Mouse (Mus musculus): ENCODE results near the gene 4921507P07Rik. TPM values are rescaled to one million over a fixed set of nuclear protein-coding genes. Genes with fewer than 3 reads are reported as not detected.
"Not testable (repeated sequence)": the region's sequence is repeated elsewhere in the genome, so short reads cannot be mapped to it uniquely, and the experiment has no call there.

4921507P07Rik gene
- 1 to 10 TPM; 1.4 TPM for total RNA-seq (2021)

DNA sequence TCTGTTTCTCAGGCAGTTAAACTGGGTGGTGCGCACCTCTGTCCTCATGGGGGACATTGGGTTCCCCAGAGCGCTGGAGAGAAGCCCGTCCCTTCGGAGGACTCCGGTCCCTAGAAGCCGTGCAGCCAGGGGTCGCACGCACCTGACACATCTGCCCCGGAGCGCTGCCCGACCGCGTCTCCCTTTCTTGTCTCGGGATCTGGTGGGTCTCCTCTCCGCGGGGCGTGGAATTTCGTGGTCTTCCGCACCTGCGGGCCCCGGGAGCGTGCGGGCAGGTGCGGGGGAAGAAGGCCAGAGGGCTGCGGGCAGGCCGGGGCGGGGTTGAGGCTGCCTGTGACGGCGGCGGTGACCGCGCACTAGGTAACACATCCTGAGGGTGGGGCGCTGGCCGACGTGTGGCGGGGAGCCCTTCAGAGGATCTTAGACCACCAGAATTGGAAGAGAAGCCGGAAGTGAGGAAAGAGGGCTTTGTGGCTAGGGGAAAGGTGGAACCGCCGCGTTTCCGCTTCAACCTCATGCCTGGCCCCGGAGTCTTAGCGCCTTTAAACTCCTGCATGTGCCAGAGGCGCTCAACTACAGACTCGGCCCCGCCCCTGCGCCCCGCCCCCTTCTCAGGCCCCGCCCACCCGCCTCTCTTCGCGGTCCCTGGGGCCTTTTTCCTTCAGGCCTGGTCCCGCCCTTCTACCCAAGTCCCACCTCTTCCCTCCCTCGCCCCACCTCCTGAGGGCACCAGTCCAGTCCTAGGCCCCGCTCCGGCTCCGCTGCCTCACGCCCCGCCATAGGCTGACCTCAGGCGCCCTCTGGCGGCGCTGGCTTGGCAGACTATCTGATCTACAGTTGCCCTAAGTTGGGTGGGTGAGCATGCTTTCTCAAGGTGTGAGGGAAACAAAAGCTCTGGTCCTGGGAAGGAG lies at the start of gene 4921507P07Rik:
Gene 4921507P07Rik (minus strand): TSS at position 332 of the 911 bp plus-strand sequence.
- intact Hi-C loops (cut with DNase I), result no loop called here
- peak; percentile 98 for DNase-seq

DNA sequence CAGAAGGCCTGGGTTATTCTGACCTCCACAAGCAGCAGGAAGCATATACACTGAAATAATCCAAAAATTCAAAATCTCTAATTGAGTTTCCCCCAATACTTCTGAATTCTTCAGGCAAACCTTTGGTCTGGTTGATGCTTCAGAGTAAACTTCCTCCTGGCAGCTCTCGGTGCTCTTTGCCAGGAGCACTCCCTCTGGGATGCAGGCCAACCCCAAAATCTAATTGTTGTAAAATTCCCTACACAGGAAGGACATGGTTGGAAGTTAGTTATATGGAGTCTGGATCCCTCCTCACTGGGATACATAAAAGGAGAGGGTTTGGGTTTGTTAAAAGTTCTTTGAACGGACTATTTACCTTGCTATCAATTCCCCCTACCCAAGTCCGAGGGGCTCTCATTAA lies 48.3 kb upstream of the 4921507P07Rik start:
- DNase-seq, result no peak
- intact Hi-C loops (cut with DNase I), result no loop called here

DNA sequence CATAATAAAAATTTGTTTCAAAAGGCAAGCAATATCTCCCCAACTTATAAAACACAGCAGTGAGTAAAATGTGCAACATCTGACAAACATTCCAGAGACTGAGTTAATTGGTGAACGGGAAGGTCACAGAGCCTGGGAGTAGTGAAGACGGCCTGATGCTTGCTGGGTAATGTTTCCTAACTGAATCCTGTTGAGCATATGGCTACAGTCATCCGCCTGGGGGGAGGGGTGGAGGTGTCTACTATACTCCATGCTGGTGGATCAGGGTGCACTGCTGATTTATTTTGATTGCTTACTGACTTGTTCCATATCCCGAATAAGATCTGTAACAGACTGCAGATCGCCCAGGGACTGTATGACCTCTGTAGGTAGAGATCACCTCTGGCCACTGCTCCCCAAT lies 45.5 kb upstream of the 4921507P07Rik start:
- peak; percentile 29 for DNase-seq
- intact Hi-C loops (cut with DNase I), result no loop called here

DNA sequence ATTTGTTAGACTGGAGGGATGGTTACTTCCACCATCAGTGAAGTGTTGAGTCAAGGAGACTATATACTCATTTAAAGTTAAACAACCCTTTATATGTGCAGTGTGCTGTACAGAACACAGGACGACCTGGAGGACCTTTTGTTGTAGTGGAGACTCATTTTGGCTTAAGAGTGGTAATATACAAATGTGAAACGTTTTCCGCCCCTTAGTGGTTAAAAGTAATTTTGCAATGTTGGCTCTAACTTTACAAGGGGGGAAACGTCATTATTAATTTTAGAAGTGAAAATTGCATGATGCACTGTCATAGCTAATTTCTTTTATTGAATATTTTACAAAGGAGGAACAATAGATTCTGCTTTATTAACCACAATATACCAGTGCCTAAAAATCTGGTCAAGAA lies 43.9 kb upstream of the 4921507P07Rik start:
- intact Hi-C loops (cut with DNase I), result no loop called here
- no peak for DNase-seq

DNA sequence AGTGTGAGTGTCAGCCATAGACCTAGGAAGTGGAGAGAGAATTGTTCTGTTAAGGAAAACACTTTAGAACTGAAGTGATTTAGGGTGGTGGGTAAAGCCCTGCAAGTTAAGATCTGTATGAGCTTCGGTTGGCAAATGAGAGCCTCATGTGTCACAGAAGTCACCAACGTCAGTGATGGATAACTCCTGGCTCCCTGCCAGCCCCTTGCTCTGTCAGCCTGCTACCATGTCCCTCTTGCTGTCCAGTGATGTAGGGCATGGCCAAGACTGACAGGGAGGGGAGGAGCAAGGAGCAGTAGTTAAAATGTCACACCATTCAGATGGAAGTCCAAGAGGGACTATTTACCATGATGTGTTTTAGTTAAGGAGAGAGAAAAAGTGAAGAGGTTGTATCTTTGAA lies 43.2 kb upstream of the 4921507P07Rik start:
- DNase-seq, result peak; percentile 29
- intact Hi-C loops (cut with DNase I), result no loop called here

DNA sequence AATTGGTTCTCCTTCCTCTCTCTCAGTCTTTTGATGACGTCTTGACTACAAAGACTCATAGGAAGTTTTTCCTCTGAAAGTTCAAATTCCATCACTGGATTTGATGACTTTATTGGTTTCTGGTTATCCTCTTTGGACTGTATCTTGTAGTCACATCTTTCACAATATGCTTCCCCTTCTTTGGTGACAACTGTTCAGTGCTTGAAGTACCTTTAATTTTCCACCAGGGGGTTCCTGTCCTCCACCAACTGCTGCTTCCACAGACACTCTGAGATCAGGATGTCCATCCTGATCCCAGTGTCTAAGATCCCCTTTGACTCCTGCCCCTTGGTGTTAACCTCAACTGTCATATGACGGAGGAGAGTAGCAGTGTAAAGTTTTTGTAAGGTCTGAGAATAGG lies 29.7 kb upstream of the 4921507P07Rik start:
- intact Hi-C loops (cut with DNase I), result not testable (repeated sequence)

DNA sequence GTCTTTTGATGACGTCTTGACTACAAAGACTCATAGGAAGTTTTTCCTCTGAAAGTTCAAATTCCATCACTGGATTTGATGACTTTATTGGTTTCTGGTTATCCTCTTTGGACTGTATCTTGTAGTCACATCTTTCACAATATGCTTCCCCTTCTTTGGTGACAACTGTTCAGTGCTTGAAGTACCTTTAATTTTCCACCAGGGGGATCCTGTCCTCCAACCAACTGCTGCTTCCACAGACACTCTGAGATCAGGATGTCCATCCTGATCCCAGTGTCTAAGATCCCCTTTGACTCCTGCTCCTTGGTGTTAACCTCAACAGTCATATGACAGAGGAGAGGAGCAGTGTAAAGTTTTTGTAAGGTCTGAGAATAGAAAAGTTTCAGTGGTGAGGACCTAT lies 21.8 kb upstream of the 4921507P07Rik start:
- intact Hi-C loops (cut with DNase I), result not testable (repeated sequence)

More for the DNA sequence above, 29.7 kb upstream of the 4921507P07Rik start:
- not testable (repeated sequence) for DNase-seq

DNA sequence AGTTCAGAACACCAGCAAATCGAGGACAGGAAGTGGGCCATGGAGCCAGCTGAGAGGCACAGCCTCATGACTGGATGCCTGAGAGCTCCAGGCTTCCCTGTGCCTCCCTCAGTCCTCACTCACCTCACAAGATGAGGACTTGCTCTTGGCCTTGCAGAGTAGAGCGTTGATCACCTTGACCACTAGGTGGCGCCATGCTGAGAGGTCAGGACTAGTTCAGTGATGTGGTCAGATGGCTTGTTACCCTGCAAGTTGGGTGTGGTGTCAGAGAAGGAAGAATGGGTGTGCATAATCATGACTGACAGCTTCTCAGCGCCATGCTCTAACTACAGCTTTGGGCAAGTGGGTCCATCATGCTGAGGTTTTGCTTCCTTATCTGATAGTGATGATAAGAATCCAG lies 5.2 kb upstream of the 4921507P07Rik start:
- intact Hi-C loops (cut with DNase I), result no loop called here
- DNase-seq, result peak; percentile 31

More for the DNA sequence above, 21.8 kb upstream of the 4921507P07Rik start:
- not testable (repeated sequence) for DNase-seq

DNA sequence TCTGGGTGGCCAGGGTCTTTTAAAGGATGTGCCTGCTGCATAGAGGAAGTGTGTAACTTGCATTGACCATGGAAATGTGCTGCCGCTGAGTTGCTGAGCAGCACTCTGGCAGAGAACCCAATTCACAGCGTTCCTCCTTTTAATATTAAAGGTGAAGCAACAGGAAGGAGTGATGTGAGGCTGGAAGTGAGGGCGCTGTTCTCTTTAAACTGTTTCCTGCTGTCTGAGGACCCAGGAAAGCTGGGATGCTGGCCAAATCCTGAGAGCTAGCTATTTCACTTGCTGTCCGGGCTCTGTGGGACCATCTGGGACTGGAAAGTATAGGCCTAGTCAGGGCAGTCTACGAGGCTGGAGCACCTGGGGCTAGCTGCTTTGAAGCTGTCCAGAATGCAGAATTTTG lies 2.1 kb upstream of the 4921507P07Rik start:
- intact Hi-C loops (cut with DNase I), result no loop called here
- DNase-seq, result peak; percentile 73

DNA sequence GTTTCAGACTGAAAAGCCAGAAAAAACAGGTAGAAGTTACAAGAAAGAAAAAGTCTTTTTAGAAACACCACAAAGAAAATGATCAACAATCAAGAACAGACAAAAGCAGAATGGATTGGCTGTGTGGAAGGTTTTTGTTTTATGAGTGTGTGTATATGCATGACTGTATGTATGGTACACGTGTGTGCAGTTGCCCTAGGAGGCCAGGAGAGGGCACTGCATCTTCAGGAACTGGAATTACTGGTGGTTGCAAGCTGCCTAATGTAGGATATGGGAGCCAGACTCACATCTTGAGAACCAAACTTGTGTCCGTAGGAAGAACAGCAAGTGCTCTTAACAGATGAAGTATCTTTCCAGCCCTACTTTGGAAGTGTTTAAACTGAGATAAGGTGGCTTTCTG lies 2.1 kb downstream of the 4921507P07Rik start:
- no peak for DNase-seq
- intact Hi-C loops (cut with DNase I), result no loop called here

DNA sequence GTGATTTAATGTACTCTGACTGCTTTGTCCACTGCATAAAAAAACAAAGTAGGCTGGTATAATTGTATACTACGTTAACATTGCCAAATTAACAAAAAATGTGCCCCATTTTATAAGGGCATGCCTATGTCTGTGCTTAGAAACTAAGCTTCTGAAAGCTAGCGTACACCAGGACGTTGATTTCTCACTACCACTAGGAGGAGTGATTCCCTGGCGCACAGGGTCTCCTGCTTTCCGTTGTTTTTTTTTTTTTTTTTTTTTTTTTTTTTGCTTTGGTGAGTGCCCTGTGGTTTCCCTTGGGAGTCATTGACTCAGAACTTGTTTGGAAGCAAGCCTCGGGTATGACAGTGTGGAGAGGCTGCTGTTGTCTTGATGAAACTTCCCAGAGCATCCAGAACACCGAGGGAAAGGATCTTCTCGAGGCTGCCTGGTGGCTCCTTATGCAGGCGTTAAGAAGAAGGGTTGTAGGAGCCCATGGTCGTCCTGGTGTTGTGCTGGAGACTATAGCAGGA lies 3.0 kb downstream of the 4921507P07Rik start:
- intact Hi-C loops (cut with DNase I), result no loop called here
- DNase-seq, result no peak

DNA sequence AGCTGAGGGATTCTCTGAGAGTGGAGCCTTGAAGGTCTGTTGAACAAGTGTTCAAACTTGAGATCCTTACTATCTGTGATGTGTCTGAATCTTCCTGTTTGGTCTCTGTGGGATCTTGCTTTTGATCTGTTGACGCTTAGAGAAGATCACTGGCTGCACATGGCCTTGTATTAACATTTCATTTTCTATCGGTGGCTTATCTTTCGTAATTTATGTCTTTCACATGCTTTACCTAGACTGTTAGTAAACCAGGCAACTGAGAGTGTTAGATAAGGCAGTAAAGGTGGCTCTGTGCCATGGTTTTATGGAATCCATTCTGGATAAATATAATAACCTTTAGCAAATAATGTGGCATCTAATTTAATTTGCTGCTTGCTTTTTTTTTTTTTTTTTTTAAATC lies 6.2 kb downstream of the 4921507P07Rik start:
- intact Hi-C loops (cut with DNase I), result no loop called here
- no peak for DNase-seq

DNA sequence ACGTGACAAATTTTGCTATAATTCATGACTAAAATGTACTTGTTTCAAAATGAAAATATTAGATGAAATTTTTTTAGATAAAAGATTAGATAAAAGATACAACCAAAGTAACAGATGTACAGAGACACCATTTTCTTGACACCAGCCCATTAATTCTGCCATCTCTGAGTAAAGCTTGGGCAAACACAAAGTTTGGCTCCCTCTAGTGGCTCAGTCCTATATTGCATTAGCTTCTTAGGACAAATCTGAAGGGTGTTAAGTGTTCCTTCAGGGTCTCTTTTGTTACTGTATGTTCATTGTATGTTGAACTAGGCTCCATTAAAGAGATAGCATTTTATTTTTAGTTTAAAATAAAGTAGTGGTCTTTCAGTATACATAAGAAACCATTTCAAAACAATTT lies 8.2 kb downstream of the 4921507P07Rik start:
- intact Hi-C loops (cut with DNase I), result no loop called here

DNA sequence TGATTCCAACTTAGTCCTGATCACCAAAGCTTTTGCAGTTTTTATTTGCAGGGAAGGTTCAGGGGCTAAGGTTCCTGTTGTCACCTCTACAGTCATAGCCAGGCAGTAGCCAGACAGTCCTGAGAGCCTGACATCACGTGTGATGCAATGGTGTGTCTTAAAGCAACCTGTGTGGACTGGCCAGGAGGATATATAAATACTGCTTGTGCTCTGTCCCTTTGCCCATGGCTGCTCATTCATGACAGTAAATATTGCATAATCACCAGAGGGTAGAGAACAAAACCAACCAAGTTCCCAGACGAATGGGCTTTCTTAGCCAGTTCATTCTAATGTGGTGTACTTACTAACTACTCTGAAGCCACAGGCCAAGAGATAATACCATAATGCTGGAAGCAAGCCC lies 9.0 kb downstream of the 4921507P07Rik start:
- intact Hi-C loops (cut with DNase I), result no loop called here
- no peak for DNase-seq

More for the DNA sequence above, 8.2 kb downstream of the 4921507P07Rik start:
- peak; percentile 38 for DNase-seq

DNA sequence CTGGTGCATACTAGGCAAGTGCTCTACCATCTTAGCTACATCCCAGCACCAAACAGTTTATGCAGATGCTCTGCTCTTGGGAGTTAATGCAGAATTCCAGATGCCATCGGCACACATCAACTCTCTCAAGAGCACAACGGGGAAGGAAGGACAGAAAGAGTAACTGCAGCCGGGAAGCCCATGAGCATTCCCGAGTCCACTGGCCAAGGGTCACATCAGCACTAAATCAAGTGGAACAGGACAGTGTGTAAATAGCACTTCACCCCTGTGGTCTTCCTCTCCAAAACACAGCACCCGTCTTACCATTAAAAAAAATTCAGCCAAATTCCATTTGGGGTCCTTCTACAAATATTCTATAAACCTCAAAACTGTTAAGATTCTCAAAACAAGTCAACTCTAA lies 10.1 kb downstream of the 4921507P07Rik start:
- no peak for DNase-seq
- intact Hi-C loops (cut with DNase I), result no loop called here

DNA sequence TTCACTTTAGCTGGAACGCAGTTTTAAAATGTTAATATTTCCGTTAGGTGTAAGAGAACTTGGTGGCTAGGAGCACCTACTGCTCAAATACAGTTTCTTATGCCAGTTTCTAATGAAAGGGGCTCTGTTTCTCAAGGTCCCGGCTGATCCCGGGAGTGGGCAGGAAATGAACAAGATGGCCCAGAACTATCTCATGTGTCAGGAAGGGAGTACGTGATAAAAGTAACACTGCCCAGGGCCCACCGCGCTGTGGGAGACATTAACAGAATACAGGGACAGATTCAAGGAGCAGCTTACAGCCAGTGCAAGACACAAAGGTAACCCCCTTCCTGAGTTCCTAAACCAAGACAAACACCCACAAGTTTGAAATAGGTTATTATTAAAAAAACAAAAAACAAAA lies 10.7 kb downstream of the 4921507P07Rik start:
- intact Hi-C loops (cut with DNase I), result no loop called here
- no peak for DNase-seq

DNA sequence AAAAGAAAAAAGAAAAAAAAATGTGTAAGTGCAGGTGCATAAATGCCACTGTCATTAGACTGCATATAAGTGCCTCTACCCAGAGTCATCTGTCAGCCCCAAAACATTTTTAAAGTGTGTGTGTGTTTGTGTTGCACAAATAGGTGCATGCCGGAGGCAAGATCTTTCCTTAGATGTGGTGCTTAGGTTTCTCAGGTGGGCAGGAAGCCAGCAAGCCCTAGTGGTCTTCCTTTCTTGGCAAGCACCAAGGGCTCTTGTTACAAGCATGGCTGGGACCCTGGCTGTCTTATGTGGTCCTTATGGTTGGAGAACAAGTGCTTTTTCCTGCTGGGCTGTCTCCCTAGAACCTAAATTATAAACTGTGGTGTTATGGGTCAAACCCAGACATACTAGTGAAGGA lies 24.8 kb downstream of the 4921507P07Rik start:
- intact Hi-C loops (cut with DNase I), result no loop called here

DNA sequence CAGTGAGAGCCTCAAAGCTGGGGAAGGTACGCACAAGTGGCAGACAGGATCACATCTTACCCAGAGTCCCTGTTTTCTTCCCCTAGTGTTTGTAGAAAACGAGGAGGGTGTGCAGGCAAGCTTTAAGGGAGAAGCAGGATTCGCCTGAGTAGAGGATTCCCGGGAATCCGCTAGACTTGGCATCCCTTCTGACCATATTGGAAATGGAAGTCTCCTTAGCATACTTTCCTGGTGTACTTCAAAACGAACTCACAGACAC lies 29.5 kb downstream of the 4921507P07Rik start:
- DNase-seq, result no peak
- intact Hi-C loops (cut with DNase I), result no loop called here

More for the DNA sequence above, 24.8 kb downstream of the 4921507P07Rik start:
- peak; percentile 48 for DNase-seq

DNA sequence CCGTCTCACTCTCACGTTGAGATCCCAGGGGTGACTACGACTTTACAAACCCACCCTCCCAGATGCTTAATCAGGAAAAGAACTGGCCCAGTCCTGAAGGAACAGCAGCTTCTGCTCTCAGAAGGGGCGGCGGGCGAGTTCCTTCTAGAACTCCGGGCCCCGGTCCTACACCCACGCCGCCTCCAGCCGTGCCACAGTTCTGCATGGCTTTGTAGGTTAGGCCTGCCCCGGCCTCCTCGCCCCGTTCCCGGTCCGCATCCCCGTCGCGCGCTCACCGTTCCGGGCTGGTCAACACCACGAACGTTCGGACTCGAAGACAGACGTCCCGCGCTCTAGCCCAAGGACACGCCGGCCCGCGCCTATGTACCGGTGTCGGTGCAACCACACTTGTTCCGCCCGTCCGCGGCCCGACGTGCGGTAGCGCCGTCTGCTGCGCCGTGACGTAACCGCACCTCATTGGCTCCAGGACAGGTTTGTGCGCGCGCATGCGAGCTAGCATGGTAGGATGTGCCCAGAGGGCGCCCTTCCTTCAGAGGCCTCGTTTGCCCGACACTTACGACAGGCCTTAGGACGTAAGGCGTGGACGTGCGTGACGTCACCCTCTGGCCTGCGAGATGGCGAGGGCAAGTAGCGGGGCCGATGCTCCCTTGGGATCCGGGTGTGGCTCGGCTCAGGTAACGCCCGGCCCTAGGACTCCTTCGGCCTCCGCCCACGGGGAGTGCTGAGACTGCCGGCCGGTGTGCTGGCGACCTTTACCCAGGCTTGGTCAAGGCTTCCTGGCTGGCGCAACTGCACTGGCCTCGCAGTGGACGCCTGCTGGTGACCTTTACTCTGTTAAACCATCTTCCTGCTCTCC lies 30.1 kb downstream of the 4921507P07Rik start, which contains the start of gene Cycs:
Gene Cycs (minus strand): TSS at position 398 of the 856 bp plus-strand sequence.
- intact Hi-C loops (cut with DNase I), result no loop called here
- peak; percentile 100 for DNase-seq

DNA sequence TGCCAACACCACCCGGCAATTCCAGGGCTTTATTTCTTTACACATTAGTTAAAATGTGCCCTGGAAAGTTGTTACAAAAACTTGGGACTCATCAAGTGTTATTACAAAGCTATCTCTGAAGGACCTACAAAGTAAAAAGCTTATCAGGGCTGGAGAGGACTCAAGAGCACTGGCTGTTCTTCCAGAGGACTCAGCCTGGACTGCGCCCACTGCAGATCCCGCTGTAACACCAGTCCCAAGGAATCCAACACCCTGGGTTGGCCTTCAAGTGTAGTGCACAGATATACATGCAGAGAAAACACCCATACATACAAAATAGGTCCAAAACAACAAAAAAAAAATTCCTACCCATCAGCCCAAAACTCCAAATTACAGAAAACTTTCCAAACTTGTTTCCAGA lies 32.8 kb downstream of the 4921507P07Rik start:
- intact Hi-C loops (cut with DNase I), result no loop called here
- no peak for DNase-seq

DNA sequence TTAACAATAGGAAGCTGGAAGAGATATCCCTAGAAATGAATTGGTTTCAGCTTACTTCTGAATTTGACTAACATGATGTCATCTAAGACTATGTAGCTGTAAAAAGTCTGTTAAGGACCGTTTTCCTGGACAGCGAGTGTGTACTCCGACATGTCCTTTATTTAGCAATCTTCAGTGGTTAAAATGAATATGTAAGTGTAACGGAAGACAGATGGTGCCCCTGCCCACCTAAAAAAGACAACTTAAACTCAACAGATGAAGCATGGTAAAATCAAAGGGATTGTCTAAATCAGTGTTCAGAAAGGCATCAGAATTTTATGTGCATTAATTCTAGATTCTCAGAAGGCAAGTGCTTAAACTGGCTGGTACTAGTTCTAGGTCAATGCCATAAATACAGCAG lies 34.0 kb downstream of the 4921507P07Rik start:
- intact Hi-C loops (cut with DNase I), result no loop called here
- DNase-seq, result no peak

Data from left cerebral cortex, postnatal 4 days (tissue).